Mouse (Mus musculus) heart, adult 9 months (tissue): ENCODE measurements around the gene Zfp59.
A peak's percentile ranks its signal among the peaks of the same experiment; 100 is the strongest.
"Not testable (repeated sequence)": the region's sequence is repeated elsewhere in the genome, so short reads cannot be mapped to it uniquely, and the experiment has no call there.

ENCODE experiments used
- DNase-seq, 2 experiments: peaks; one replicate each; pipeline ENCODE4 v3.0.0; 2022; ENCODE audit warnings: low spot score in 2 of 2

The Zfp59 gene

DNA sequence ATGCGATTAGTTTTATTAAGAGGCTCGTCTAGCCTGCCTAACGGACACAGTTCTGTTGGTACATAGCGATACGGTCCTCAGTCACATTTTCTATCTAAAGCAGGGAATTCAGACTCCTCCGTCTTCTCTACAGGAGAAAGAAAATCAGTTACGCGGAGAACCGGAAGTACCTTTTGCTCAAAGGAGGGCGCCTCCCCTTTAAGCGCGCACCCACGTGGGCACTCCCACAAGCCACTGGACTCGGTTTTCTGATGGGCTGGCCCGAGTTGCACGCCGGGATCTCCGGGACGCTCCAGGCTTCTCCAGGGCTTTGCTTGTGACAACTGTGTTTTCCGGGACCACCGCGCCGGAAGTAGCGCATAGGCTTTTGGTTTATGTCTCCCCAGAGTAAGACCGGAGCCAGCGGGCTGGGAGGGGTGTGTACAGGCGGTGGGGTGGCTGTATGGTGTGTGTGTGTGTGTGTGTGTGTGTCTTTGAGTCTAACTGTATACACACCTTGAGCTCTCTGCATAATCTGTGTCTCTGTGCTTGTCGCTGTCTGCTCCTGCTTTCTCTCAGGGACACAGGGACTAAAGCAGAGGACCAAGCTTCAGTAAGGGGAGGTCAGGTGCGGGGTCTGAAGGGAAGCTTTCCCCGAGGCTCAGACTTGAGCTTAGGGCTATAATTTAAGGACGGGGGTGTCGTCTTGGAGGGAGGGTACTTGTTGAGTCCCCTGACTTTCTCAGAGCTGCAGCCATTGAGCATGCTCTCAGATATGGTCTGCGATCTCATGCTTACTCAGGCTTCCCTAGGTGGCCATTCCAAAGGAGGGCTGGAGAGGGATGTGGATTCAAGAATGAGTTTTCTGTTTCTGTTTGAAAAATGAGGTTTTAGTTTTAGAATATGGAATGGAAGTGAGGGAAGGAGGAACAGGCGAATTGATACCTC is at the start of gene Zfp59:
Zfp59 (plus strand) TSS at position 285 of the 927 bp plus-strand sequence.
- DNase-seq = peak; percentile 87 to 89

DNA sequence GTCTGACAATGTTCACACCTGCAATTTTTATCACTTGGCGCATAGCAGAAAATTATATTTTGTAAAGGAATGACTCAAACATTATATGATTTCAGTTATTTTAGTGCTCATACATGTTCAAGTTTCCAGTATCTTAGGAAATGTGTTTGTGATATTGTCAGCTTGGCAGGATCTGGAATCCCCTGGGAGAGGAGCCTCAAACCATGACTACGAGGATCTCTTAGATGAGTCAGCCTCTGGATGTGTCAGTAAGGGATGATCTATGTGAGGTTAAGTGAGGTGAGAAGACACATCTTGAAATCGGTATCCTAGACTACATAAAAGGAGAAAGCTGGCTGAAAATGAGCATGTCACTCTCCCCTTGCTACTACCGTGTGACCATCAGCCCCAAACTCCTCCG is 49.1 kb upstream of the Zfp59 start:
- no peak for DNase-seq

DNA sequence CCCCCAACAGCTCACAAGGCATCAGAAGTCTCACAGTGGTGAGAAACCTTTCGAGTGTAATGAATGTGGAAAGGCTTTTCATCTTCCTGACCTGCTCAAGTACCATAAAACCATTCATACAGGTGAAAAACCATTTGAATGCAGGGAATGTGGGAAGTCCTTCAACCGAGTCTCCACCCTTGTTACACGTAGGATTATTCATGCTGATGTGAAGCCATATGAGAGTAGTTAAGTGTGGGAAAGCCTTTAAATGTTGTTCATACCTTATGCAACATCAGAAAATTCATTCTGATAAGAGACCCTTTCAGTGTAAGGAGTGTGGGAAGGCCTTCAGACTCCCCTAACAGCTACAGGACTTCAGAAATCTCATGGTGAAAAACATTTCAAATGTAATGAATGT is 44.5 kb upstream of the Zfp59 start:
- not testable (repeated sequence) for DNase-seq

DNA sequence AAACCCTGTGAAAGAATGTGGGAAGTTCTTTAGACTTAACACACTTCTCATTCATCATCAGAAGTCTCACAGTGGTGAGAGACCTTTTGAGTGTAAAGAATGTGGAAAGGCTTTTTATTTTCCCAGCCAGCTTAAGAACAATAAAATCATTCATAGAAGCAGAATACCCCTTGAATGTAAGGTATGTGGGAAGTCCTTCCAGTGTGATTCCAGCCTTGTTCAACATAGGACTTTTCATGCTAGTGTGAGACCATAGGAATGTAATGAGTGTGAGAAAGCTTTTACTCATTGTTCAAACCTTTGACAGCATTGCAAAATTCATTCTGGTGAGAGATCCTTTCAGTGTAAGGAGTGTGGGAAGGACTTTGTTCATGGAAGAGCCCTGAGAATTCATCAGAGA is 43.8 kb upstream of the Zfp59 start:
- no peak for DNase-seq

DNA sequence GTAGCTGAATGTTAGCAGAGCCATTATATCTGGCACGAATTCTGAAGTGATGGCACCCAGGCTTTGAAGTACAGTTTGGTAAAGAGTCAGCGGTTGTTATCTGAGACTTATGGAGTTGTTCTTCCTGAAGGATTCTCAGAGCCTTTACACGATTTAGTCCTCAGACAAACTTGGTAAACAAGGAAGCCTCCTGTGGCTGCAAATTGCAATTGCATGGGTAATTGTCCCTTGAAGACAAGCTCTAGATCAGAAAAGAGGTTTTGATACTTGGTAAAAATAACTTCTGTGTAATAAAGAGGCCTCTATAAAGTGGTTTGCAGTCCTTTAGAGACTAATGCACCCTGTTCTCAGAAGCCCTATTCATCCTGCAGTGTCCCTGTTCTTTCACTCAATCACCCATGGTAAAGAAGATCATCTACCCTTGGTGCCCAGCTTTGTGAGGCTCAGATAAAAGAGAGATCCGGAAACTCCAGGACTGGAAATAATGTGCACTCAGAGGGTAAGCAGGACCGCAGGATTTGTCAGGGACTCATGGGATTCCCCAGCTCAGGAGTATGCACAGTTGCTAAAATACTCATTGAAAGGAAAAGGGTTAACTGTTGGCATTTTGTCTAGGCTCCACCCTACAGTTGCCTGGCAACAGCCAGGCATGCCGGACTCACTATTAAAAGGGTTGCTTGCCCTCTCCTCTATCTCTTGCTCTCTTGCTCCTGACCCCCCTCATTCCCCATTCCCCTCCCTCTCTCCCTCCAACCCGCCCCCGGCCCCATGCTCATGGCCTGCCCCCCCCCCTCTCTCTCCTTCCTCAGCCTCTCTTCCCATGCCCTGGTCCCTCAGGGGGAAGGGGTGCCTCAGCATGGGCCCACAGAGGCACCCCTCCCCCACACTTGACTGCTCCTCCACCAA is 40.2 kb upstream of the Zfp59 start:
- no peak for DNase-seq

DNA sequence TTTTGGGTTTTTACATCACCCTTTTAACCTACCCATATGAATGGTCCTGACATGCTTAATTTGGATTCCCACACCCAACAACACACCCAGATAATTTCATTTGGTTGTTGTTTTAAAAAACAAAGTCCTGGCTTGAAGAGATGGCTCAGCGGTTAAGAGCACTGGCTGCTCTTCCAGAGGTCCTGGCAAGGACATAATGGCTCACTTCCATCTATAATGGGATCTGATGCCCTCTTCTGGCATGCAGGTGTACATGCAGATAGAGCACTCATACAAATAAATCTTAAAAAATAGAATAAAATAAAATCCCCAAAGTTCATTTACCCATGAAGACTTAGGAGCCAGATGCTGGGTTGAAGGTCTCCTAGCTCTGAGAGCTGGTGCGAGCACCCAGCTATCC is 37.3 kb upstream of the Zfp59 start:
- no peak for DNase-seq

DNA sequence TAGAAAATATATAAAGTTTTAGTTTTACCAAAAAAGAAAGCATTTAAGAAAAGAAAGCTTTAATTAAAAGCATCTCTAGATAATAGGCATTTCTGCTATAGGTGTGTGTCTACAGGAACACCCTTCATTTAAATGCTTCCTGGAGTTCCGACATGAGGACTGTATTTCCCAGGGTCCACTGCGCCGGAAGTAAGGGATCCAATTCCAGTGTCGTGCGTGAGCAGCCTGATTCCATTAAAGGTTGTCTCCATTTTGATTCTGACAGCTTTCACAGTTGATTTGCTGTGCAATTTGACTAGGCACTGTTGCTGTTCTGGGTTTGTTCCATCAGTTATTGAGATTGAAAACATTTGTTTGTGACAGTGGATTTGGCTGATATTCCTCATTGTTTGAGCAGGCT is 35.4 kb upstream of the Zfp59 start:
- DNase-seq = no peak

DNA sequence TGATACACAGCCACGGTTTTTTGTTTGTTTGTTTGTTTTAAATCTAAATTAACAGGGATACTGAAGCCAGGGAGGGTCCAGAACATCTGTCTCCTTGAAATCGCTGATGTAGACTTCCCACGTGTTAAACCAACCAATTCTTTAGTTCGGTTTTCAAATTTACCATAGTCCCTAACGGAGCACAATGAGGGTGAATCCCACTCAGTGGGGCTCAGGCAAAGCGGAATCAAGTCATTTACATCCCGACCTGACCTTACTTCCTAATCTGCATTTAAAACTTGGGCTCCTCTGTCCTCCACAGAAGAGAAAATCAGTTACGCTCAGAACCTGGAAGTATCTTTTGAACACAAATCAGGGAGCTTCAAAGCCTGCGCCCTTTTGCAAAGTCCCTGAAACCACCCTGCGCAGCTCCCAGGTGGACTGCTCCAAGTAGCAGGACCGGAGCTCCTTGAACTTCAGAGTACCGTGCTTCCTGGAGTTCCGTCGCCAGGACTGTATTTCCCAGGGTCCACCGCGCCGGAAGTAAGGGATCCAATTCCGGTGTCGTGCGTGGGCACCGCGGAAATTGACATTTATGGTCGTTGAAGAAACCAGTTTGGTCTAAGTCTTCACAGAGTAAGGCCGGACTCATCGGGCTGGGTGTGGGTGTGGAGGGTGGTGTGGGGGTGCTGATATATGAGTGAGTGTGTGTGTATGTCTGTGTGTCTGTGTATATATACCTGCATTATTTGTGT is 33.9 kb upstream of the Zfp59 start:
- peak; percentile 80 to 81 for DNase-seq

DNA sequence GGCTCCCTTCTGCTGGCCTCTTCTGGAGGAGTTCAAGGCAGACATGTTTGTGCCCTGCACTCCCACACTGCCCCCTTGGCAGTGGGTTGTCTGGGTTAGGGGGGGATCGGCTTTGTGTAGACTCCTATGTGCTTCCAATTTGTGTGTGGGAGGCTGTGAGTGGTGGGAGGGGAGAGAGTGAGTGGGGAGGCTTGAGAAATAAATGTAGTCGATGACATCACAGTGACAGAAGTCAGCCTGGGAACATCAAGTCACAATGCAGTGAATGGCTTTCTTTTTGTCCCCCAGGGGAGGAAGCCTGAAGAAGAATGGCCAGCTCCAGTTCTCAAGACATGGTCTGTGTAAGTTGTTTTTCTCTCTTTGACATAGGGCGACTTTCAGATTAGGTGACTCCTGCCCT is 31.5 kb upstream of the Zfp59 start, which contains the start of gene Zfp626:
Zfp626 (plus strand) TSS at position 301 of the 400 bp plus-strand sequence.
- not testable (repeated sequence) for DNase-seq

DNA sequence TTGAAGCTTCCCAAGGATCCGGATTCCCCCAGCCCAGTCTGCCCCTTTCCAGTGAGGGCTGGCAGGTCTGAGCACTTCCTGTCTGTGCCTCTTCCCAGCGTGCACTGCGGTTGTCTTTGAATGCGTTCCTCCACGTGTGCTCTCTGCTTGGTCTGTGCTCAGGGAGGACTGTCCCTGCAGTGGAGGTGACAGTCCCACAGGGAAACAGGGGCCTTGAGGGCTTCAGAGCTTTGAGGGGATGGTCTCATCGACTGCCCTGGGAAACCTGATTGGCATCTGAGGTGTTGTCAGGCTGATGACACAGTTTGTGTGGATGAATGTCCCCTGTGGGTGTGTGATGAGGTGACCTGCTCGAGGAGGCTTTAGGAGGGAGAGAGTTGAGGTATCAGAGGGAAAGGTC is 31.1 kb upstream of the Zfp59 start:
- DNase-seq = not testable (repeated sequence)

DNA sequence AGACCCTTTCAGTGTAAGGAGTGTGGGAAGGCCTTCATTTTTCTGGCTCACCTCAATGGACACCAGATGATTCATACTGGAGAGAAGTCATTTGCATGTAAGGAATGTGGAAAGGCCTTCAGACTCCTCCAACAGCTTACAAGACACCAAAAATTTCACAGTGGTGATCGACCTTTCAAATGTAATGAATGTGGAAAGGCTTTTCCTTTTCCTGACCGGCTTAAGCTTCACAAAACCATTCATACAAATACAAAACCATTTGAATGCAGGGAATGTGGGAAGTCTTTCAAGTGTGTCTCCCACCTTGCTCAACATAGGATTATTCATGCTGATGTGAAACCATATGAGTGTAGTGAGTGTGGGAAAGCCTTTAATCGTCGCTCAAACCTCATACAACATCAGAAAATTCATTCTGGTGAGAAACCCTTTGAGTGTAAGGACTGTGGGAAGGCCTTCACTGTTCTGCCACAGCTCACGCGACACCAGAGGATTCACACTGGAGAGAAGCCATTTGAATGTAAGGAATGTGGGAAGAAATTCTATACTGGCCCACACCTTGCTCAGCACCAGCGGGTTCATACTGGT is 19.8 kb upstream of the Zfp59 start:
- DNase-seq = no peak

DNA sequence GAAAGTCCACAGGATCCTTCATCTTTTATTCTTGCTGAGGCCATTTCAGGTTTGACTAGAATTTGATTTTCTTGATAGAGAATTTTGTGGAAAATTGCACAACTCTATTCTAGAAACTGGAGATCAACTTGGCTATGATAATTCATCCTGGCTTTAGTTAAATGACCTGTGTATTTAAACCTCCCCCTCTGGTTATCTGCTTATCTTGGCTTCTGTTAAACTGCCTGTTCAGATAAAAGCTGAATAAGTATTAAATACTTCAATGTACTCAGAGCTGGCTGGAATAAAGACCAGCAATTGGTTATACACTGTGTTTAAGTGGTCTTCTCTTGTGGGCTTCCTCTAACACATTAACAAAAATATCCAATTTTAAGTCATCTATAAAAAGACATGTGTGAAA is 15.8 kb upstream of the Zfp59 start:
- DNase-seq = no peak

DNA sequence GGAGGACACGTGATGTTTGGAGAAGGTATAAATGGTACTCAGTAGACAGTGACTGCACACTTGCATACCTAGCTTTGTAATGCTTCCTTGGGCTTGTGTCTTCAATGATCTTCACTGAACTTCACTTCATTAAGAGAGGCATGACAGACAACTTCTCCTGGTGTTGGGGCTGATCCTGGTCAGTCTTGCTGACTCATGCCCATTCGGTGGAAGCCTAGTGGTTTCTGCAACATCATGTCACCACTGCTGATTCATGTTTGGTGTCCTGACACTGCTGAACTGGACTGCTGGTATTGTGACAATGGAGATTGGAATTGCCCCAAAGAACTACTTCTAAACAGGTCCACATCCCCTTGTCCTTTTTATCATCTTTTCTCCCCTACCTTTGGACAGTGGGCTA is 4.3 kb upstream of the Zfp59 start:
- no peak for DNase-seq

DNA sequence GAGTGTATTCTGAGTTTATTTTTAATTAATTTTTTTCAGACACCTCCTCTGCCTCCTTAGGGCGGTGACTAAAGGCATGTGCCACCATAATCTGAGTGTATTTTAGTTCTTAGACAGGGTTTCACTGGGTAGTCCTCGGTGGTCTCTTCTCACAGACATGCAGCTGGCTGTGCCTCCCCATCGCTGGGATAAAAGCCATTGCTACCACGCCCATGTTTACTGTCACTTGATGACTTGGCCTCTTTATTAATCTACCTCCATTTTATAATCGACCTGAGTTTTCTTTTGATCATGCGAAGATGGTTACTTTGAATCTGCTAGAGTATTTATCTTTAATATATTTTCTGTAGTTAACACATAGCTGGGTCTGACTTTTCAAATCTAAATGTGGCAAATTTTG is 511 bp upstream of the Zfp59 start:
- DNase-seq = no peak

DNA sequence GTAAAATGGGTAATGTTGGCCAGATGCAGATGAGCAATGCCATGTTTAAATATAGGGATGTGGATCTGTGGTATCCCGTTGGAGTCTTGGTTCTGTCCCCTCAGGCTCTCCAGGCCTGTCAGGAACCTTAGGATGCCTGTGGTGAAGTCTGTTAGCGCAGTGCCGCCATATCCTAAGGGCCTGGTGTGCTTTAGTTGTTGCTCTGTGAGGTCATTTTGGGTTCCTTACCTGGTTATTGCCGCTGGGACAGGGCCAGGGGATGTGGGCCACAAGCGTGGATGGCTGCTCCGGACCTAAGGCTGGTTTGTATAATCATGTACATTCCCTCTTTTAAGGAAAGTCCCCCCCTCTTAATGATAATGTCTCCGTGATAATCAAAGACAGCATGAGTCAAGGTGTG is 1.2 kb downstream of the Zfp59 start:
- DNase-seq = no peak

DNA sequence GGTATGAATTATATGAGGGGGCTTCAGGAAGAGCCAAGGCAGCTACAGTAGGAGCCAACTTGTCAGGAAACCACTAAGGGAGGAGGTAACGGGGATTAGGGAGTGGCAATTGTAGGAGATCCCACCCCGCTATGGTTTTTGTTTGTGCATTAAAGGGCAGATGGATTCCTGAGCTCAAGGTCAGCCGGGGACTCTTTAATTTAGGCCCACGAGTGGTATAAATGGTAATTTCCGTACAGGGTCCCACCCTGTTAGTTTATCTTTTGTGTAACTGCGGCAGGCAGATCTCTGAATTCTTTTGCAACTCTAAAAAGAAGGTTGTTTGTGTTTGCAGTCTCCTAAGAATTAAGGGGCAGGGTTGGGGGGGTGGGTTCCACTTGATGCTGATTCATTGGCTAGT is 1.7 kb downstream of the Zfp59 start:
- DNase-seq = no peak

DNA sequence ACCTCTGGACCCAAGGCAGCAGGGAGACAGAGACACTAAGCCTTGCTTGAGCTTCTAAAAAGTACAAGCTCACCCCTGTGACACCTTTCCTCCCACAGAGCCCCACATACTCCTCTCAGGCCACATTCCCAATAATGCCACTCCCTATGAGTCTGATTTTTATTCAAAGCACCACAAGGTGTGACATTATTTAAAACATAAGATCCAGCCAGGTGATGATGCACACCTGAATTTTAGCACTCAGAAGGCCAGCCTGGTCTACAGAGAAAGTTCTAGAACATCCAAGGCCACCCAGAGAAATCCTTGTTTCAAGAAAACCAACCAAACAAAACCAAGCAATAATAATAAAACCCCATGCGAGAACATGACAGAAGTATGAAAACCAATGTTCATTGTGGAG is 18.8 kb downstream of the Zfp59 start, which contains the start of gene Zfp607a:
Zfp607a (plus strand) TSS at position 301 of the 400 bp plus-strand sequence.
- no peak for DNase-seq

DNA sequence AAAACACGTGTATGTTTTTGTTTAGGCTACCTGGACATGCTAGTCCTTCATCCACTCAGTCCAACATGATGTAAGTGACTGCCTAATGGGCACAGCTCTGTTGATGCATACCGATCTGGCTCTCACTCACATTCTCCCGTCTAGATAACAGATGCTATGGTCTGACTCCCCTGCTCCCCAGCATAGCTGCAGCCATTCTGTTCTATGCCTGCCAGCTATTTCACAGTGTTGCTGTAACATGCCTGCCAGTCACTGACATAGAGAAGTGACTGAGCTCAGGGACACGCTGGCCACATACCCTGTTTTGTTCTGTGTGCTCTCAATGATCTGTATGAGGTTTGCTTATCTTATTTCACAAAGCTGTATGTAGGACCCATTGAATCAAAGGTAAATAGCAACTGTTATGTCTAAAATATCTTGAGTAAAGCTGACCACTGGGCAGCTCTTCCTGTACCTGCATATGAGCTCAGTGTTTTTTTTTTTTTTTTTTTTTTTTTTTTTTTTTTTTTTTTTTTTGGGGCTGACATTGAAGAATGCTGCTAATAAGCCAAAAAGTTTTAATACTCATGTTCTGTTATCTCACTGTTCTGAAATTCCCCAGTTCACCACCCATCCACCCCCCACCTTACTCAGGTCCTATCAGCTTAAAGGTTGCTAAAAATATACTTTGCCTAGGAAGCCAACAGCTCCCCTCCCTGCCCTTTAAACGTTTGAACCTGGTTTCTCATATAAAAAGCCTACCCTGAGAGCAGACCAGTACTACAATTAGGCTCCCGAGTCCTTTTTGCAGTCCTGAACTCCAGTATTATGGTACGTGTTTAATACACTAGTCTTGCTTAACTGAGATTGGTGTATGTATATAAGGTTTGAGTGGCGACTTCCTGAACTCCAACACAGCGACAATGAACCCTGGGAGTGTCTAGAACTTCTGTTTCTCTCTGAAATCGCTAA is 21.2 kb downstream of the Zfp59 start:
- peak in 1 of 2 experiments; percentile 30 for DNase-seq

DNA sequence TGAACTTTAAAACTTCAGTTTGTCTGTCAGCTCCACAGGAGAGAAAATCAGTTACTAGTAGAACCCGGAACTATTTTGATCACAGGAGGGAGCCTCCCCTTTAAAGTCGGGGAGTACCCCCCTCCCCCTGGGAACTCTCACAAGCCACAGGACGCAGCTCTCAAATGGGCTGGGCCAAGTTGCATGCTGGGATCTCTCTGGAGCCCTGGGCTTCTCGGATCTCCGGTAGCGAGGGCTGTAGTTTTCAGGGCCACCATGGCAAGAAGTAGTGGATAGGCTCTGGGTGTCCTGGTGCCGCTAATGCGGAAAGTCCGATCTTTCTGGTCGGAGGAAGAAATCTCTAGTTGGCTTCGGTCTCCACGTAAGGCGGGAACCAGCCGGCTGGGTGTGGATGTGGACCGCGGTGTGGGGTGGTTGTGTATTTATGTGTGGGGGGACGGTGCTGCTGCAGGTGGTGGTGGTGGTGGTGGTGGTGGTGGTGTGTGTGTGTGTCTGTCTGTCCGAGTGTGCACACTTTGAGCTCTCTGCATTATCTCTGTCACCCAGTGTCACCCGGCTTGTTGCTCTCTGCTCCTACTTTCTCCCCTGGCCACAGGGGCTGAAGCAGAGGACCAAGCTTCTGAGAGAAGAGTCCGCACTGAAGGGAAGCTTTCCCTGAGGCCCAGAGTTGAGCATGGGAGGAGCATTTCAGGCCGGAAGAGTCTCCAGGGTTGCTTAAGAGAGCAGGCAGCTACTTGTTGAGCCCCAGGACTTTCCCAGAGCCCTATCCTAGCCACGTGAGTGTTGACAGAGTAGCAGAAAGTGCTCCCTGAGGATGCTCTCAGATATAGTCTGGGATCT is 22.2 kb downstream of the Zfp59 start:
- peak; percentile 83 to 87 for DNase-seq
